Mouse (Mus musculus): ENCODE results near the gene Rps6kc1. TPM values are rescaled to one million over a fixed set of nuclear protein-coding genes. Genes with fewer than 3 reads are reported as not detected.

Rps6kc1 gene
- polyA plus RNA-seq, 1 experiment from 2014 or later, result 8.8 TPM

DNA sequence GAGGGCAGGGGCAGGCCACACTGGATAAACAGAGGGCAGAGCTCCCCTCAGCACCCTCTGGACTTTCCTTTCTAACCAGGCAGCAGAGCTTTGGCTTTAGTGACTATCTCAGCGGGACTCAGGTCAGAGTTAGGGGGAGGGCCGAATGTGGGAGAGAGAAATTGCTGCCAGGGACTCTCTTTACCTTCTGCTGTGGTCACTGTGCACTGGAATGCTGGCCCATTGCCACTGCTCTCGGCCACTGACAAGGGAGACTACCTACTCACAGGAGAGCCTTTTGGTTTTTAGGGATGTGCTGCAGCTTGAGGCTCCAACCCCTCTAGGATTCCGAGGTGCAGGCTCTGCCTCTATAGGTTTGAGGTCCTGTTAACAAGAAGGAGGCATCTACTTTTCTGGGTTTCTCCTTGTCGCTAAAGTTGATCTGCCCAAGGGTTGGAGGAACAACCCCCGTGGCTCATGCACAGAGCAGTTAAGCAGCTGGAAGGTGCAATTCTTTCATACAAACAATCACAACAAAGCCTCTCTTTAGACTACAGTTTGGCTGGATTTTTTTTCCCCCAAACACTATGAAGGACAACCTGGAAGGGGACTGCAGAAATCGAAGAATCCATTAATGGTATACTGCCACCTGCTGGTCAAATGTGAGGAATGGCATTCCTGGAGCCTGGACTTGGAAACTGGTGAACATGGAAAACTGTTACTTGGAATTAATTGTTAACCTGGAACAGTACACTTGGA, 114.7 kb downstream of the Rps6kc1 start:
- Histone ChIP-seq H3K36me3 (peaks cover 19% of the 10 kb centered on the region; the same call in 1 of the 2 replicates), H3K27me3 (no peaks in the 10 kb centered on the region), H3K4me2 (no peak overlapping the region), H3K9me3 (replicated peaks) (no peaks in the 10 kb centered on the region), H3K4me3 (no peak overlapping the region), H3K27ac (peak overlapping the region; percentile 14), H3K9ac (no peak overlapping the region), H3K4me1 (replicated peaks) (peaks cover 8% of the 10 kb centered on the region)
- ATAC-seq (replicated peaks; ENCODE audit: insufficient number of reproducible peaks, insufficient read depth, low FRiP score, low read depth), result 0 out of 2 replicates have a peak, but pooled peaks have one; percentile 31
- WGBS, result 40% methylated on average over 7 of the region's 7 CpGs

DNA sequence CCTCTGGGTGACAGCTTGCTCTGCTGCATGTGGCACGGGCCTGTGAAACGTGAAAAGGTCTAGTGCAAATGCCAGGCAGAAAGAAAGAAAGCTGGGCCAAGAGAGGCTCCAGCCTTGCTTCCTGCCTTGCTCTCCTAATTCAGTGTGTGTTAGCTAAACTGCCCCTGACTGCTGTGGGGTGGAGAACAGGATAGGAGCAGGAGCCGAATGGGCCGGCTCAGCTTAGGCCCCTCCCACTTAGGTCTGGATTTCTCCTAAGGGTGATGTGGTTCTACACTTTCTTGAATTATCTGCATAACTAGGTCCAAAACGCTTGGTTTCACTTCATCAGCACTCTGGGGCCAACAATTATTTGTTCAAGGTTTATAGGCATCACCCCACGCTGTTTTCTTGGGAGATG, 119.9 kb downstream of the Rps6kc1 start:
- Histone ChIP-seq H3K4me1 (replicated peaks) (peaks cover 3% of the 10 kb centered on the region), H3K9ac (no peak overlapping the region), H3K27ac (no peak overlapping the region), H3K27me3 (no peaks in the 10 kb centered on the region), H3K4me3 (no peak overlapping the region), H3K4me2 (no peak overlapping the region), H3K36me3 (no peaks in the 10 kb centered on the region), H3K9me3 (replicated peaks) (no peaks in the 10 kb centered on the region)
- no peak for ATAC-seq (replicated peaks; ENCODE audit: insufficient number of reproducible peaks, insufficient read depth, low FRiP score, low read depth)
- WGBS, result 77% methylated on average over 6 of the region's 6 CpGs

GRCm38 (mm10) chr1:190790720-190791119, 120.8 kb downstream of the Rps6kc1 start:
- Histone ChIP-seq H3K27ac (no peak overlapping the region), H3K9ac (no peak overlapping the region), H3K27me3 (no peaks in the 10 kb centered on the region), H3K4me3 (no peak overlapping the region), H3K36me3 (no peaks in the 10 kb centered on the region), H3K9me3 (replicated peaks) (no peaks in the 10 kb centered on the region), H3K4me1 (replicated peaks) (no peaks in the 10 kb centered on the region), H3K4me2 (no peak overlapping the region)
- ATAC-seq (replicated peaks; ENCODE audit: insufficient number of reproducible peaks, insufficient read depth, low FRiP score, low read depth), result no peak
- 86% methylated on average over 6 of the region's 6 CpGs for WGBS

DNA sequence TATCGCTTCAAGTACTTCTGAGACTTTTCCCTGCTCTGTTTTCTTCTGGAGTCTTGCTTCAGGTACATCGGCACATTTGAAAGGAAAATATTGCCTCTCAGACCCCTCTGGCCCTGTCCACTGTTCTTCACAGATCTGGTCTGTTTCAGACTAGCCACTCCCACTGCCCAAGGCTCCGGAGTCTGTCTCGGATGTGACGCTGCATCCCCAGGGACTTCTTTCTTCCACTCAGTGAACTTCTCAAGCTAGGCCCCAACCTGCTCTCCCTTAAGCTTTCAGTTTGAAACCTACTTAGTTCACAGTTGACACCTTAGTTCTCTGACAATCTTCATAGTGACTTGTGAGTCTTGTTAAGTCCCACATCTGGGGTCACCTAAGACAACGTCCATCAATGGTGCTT, 133.9 kb downstream of the Rps6kc1 start:
- no peak overlapping the region for H3K4me2 ChIP-seq
- peaks cover 15% of the 10 kb centered on the region; the same call in 1 of the 2 replicates for H3K36me3 ChIP-seq
- peaks cover 12% of the 10 kb centered on the region for H3K4me1 ChIP-seq (replicated peaks)
- no peak for ATAC-seq (replicated peaks; ENCODE audit: insufficient number of reproducible peaks, insufficient read depth, low FRiP score, low read depth)
- no peak overlapping the region for H3K4me3 ChIP-seq
- no peak overlapping the region for H3K27ac ChIP-seq
- no peaks in the 10 kb centered on the region for H3K9me3 ChIP-seq (replicated peaks)
- 57% methylated on average over 6 of the region's 6 CpGs for WGBS
- no peaks in the 10 kb centered on the region for H3K27me3 ChIP-seq
- no peak overlapping the region for H3K9ac ChIP-seq

DNA sequence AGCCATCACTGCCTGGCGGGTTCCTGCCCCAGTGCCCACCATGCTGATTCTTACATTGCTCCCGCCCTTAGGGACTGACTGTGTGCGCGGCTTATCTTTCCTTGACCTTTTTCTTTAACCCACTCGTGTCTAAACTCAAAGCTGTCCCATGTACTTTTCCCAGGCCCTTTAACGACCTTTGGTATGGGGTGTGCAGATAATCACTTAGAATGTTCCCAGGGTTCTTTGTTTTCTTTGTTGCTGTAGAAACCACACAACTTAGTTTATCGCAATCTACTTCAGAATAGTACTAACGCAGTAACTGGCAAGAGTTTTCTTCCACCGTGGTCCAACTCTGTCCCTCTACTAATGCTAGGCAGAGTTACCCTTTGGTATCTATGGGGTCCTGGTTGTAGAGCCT, 135.3 kb downstream of the Rps6kc1 start:
- Histone ChIP-seq H3K36me3 (peaks cover 10% of the 10 kb centered on the region; the same call in 1 of the 2 replicates), H3K27me3 (no peaks in the 10 kb centered on the region), H3K9me3 (replicated peaks) (no peaks in the 10 kb centered on the region), H3K27ac (no peak overlapping the region), H3K4me3 (no peak overlapping the region), H3K4me1 (replicated peaks) (peaks cover 12% of the 10 kb centered on the region), H3K4me2 (no peak overlapping the region), H3K9ac (no peak overlapping the region)
- 70% methylated on average over 9 of the region's 9 CpGs for WGBS
- no peak for ATAC-seq (replicated peaks; ENCODE audit: insufficient number of reproducible peaks, insufficient read depth, low FRiP score, low read depth)

GRCm38 (mm10) chr1:190772088-190772885, 139.3 kb downstream of the Rps6kc1 start:
- WGBS, result 80% methylated on average over 13 of the region's 13 CpGs
- H3K36me3 ChIP-seq, result no peaks in the 10 kb centered on the region
- ATAC-seq (replicated peaks; ENCODE audit: insufficient number of reproducible peaks, insufficient read depth, low FRiP score, low read depth), result no peak
- no peak overlapping the region for H3K4me2 ChIP-seq
- no peaks in the 10 kb centered on the region for H3K9me3 ChIP-seq (replicated peaks)
- H3K27ac ChIP-seq, result no peak overlapping the region
- no peaks in the 10 kb centered on the region for H3K27me3 ChIP-seq
- no peak overlapping the region for H3K9ac ChIP-seq
- H3K4me1 ChIP-seq (replicated peaks), result peaks cover 12% of the 10 kb centered on the region
- H3K4me3 ChIP-seq, result no peak overlapping the region

DNA sequence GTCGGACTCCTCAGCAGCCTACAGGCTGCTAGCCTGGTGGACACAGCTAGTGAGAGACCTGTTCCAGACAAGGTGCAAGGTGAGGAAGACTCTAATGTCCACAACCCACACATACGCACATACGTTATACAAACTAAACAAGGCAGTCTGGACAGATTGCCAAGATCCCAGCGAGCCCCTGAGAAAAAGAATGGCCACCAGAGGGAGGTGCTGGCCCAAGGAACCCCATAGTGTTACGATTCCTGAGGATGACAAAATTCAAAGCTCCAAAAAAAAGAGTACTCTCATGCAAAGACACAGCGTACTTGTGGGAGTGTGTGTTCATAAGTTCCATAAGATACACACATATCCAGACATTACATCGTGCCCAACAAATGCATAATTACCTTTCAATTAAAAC, 141.8 kb downstream of the Rps6kc1 start:
- Histone ChIP-seq H3K9ac (no peak overlapping the region), H3K36me3 (no peaks in the 10 kb centered on the region), H3K4me1 (replicated peaks) (peaks cover 12% of the 10 kb centered on the region), H3K27ac (no peak overlapping the region), H3K27me3 (no peaks in the 10 kb centered on the region), H3K4me3 (no peak overlapping the region), H3K4me2 (no peak overlapping the region), H3K9me3 (replicated peaks) (no peaks in the 10 kb centered on the region)
- 76% methylated on average over 7 of the region's 7 CpGs for WGBS
- no peak for ATAC-seq (replicated peaks; ENCODE audit: insufficient number of reproducible peaks, insufficient read depth, low FRiP score, low read depth)

DNA sequence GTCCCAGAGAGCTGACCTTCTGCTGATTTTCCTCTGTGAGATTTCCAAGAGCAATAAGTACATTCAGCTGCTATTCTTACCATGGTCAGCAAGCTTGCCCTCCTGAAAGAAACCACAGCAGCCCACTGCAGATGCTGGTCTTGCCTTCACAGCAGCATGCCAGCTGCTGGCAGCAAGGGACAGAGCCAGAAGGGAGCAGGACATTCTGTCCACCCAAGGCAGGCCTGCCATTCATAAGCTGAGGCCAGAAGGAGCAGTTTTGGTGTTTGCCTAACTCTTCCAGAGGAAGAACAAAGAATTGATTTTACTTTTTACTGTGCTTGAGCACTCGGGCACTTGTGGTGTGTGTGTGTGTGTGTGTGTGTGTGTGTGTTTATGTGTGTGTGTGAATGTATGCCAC, 143.3 kb downstream of the Rps6kc1 start:
- no peak for ATAC-seq (replicated peaks; ENCODE audit: insufficient number of reproducible peaks, insufficient read depth, low FRiP score, low read depth)
- Histone ChIP-seq H3K27me3 (no peaks in the 10 kb centered on the region), H3K4me2 (no peak overlapping the region), H3K4me1 (replicated peaks) (no peaks in the 10 kb centered on the region), H3K9ac (no peak overlapping the region), H3K27ac (no peak overlapping the region), H3K36me3 (no peaks in the 10 kb centered on the region), H3K9me3 (replicated peaks) (no peaks in the 10 kb centered on the region), H3K4me3 (no peak overlapping the region)
- 63% methylated on average over 1 of the region's 1 CpGs for WGBS

DNA sequence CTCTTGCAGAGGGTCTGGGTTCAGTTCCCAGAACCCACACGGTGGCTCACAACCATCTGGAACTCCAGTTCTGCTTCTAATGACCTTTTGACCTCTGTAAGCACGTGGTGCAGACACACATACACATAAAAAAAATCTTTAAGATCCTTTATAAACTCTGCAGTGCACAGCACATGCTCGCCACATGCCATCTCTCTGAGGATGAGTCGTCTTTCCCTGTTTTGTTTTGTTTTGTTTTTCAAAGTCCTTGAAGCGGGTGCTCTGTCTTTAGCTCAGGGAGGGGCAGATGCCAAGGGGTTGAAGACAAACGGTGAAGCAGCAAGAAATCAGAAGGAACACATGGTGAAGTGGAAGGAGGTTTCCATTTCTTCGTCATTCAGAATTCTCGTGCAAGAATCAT, 143.9 kb downstream of the Rps6kc1 start:
- no peak for ATAC-seq (replicated peaks; ENCODE audit: insufficient number of reproducible peaks, insufficient read depth, low FRiP score, low read depth)
- Histone ChIP-seq H3K4me1 (replicated peaks) (no peaks in the 10 kb centered on the region), H3K27ac (no peak overlapping the region), H3K4me2 (no peak overlapping the region), H3K4me3 (no peak overlapping the region), H3K9ac (no peak overlapping the region), H3K36me3 (no peaks in the 10 kb centered on the region), H3K27me3 (no peaks in the 10 kb centered on the region), H3K9me3 (replicated peaks) (no peaks in the 10 kb centered on the region)
- 58% methylated on average over 8 of the region's 8 CpGs for WGBS

DNA sequence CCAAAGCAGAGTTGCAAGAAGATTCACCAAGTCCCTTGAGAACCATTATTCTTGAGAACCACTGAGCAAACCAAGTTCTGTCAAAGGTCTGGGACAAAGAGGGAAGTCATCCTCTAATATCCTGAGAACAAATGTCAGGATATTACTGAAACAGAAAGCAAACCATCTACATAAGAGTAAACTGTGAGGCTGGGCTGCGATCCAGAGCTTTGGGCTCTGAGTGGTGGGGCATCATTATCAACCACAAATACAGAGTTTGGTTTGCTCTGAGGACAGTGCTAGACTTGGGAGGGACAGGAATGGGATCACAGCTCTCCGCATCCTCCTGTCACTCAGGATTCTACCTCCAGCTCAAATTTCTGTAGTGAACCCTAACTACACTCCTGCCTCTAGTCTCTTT, 144.8 kb downstream of the Rps6kc1 start:
- ATAC-seq (replicated peaks; ENCODE audit: insufficient number of reproducible peaks, insufficient read depth, low FRiP score, low read depth), result no peak
- no peaks in the 10 kb centered on the region for H3K36me3 ChIP-seq
- no peak overlapping the region for H3K4me2 ChIP-seq
- WGBS, result 89% methylated on average over 2 of the region's 2 CpGs
- H3K9me3 ChIP-seq (replicated peaks), result no peaks in the 10 kb centered on the region
- no peak overlapping the region for H3K27ac ChIP-seq
- H3K4me1 ChIP-seq (replicated peaks), result peaks cover 6% of the 10 kb centered on the region
- no peak overlapping the region for H3K9ac ChIP-seq
- no peak overlapping the region for H3K4me3 ChIP-seq
- H3K27me3 ChIP-seq, result no peaks in the 10 kb centered on the region

- Histone ChIP-seq H3K4me2 (no peak overlapping the region), H3K9ac (no peak overlapping the region; the same call in 1 of the 2 replicates), H3K27ac (no peak overlapping the region), H3K27me3 (no peaks in the 10 kb centered on the region), H3K9me3 (replicated peaks) (no peaks in the 10 kb centered on the region), H3K4me1 (replicated peaks) (peaks cover 6% of the 10 kb centered on the region), H3K4me3 (no peak overlapping the region), H3K36me3 (no peaks in the 10 kb centered on the region)
- 73% methylated on average over 10 of the region's 10 CpGs for WGBS
- ATAC-seq (replicated peaks; ENCODE audit: insufficient number of reproducible peaks, insufficient read depth, low FRiP score, low read depth), result no peak
Observed at GRCm38 (mm10) chr1:190763756-190764155, 147.8 kb downstream of the Rps6kc1 start.
